Mouse (Mus musculus) erythroblast, adult 5-6 weeks (primary cell): ENCODE results near the gene Slc16a11. TPM values are rescaled to one million over a fixed set of nuclear protein-coding genes. Genes with fewer than 3 reads are reported as not detected.
A peak's percentile ranks its signal among the peaks of the same experiment; 100 is the strongest.

Source experiments
- ATAC-seq: replicated peaks from 2 replicates; pipeline ENCODE4 v1.8.0; 2016; ENCODE audit warnings: moderate number of reproducible peaks, mild to moderate bottlenecking, moderate TSS enrichment, inconsistent platforms; ENCODE audit not compliant: poor library complexity, low FRiP score, severe bottlenecking
- total RNA-seq, 2 experiments: library from RNA; stranded (forward) in 1 of 2; stranded (reverse) in 1 of 2; fragments of 150-400 nt in 1 of 2; fragments of 200-764, 138-1000 nt in 1 of 2; gene quantifications; 2 replicates each; pipeline versions ENCODE4 v1.2.3 to v1.2.4; 2015 to 2017; ENCODE audit warnings: low replicate concordance in 2 of 2

The Slc16a11 gene
- total RNA-seq, 2 experiments from 2014 or later: not detected

DNA sequence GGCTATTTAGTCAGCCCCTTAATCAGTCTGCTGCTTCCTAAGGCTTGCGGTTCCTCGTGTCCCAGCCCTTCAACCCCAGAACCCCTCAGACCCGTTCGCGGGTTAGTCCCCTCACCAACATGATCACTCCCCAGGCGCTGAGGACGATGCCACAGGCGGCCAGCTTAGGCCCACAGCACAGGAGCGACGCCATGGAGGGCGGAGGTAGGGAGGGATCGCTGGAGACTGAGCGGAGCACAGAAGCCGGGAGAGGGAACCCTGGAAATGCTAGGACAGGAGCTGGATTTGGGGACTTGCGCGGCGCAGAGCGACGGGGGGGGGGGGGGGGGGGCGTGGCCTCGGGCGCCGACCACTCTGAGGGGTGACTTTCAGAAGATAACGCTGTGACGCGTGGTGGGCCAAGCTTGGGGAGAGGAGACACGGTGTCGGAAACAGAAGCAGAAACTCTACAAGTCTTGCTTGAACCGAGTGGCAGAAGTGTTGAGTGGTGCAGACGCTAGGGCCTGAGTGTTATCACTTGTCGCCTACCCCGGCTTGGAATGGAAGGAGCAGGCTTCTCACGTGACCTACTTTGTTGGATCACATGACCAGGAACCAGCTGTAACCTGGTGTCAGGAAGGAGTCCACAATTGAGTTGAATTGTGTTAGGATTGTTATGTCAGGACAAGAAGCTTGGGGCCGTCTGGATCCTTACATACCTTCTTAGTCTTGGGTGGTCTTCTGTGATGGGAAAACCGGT, 27.2 kb downstream of the Slc16a11 start, which contains the start of the genes Gm21988 and Rnasek:
Gm21988 (minus strand) TSS at position 290 of the 739 bp plus-strand sequence.
Rnasek (minus strand) TSS at position 302 of the 739 bp plus-strand sequence.
- peak; percentile 71 for ATAC-seq

DNA sequence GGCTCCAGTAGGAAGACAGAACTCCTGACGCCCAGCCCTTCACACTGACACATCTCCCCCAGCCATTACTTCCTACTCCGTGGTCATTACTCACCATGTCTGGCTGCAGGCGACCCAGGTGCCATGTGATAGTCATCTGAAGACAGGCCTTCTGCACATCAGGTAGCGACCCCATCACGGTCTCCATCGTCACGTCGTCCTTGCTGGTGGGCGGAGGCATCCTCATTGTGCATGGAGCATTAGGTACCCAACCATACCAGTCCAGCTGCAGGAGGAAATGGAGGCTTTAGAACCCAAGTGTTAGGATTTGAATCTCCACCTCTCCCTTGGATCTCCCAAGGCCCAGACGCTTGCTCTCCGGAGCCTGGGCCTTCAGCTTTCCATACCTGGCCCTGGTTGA, 30.0 kb downstream of the Slc16a11 start:
- no peak for ATAC-seq

DNA sequence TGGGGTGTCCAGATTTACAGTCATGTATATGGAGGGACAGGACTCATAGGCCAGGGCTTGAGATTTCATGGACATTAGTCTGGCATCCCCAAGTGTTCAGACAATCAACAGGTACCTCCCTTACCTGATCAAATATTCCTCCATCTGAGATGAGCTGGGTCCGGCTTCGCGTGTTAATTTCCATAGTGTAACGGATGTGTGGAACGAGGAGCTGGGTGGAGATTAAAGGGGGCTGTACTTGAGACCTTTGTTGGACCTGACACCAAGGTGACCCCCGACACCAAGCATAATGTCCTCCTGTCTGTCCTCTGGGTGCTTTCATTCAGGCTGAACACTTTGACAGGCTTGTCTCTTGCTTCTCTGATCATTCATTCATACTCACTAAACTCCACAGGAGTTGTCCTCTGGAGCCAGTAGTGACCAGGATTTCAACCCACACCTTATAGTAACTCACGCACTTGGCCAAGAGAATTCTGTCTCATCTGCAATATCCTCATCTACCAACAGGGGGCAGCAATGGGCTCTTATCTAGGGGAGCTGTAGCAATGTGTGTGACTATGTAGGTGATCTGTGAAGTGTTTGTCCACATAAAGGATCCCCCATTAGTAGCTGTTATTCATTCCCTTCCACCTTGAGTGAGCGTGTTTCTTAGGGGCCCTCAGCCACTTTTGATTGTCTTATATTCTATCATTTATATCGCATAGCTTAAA, 34.7 kb downstream of the Slc16a11 start:
- ATAC-seq: peak; percentile 69; the same call in 1 of the 2 replicates

DNA sequence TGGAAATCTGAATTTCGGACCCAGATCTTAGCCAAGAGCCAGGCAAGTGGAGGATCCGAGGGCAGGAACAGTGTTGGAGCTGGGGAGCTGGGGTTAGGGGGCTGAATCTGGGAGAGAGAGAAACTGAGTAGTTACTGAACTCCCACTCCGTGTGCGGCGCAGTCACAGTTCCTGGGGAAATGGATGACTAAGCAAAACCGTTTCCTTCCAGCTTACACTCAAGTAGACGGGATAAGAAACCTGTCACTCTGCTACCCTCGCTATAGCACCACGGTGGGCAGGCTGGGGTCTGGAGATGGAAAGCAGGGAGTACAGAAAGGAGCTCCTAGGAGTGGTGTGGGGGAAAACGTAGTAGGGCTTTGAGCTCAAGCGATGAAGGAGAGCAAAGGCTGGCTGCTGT, 37.6 kb downstream of the Slc16a11 start:
- ATAC-seq: no peak

DNA sequence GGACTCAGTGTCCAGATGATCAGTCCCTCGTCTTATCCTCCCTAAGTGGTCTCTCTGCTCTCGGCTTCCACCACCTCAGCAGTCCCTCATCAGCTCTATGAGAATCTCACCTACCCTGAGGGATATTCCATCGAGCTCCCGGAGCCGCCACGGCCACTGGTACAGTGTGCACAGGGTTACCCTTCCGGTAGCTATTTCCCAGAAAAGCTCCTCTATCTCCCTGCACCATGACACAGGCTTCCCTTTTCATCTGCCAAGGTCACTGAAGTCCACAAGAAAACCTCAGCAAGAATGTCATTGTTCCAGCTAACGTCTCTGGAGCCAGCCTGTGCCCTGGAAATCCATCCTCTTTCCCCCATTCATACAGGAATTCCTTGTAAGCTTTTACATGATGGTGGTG, 39.3 kb downstream of the Slc16a11 start:
- no peak for ATAC-seq

DNA sequence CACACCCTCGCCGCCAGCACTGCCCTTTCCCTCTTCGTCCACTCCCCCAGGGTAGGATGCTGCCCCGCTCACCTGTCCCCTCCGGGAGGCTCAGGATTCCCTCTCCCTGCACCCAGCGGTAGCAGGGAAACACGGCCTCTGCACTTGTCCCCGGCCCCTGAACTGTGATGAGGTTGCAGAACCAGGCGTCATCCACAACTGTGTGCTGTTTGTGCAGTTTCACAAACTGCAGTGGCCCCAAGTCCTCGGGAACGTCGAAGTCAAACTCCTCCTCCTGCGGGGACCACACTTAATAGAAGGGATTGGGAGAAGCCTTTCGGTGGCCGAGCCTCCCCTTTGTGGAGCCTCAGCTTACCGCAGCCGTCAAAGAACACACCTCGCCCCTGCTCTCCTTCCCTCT, 41.8 kb downstream of the Slc16a11 start:
- no peak for ATAC-seq

DNA sequence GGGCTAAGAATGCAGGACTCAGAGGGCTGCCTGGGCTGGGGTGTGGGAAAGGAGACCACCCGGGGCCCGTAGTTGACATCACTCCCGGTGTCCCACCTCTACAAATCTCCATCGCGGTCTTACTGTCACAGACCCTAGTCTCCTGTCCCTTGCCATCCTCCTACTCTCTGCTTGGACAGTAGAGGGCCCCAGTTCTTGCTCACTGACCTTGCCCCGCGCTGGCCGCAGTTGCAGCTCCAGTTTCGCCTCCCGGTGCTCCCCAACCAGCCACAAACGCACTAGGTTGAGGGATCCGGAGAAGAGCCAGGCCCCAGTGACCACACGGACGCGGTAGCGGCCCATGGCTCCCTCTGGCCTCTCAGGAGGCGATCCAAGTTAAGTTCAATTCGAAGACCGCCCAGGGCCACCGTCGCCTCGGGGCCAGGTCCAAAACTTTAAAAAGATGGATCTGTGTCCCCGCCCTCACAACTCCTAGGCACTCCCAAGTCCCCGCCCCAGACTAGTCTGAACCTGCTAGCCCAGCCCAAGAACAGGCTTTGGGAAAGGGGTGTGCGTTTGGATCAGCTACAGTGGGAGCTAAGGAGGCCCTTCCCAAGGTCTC, 42.5 kb downstream of the Slc16a11 start, which contains the start of gene Alox12:
Alox12 (minus strand) TSS at position 423 of the 601 bp plus-strand sequence.
- ATAC-seq: no peak

DNA sequence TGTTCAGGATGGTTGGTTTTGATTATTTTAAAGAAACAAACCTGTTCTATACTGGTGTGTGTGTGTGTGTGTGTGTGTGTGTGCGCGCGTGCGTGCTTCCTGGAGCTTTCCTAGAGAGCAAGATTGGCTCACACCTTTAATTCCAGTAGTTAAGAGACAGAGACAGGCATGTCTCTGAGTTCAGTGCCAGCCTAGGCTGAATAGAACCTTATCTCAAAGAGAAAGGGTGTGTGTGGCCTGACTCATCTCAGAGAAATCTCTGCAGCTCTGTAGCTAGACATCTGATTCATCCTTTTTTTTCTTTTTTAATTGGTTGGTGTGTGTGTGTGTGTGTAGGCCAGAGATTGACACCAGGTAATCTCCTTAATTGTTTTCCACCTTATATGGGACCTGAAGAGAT, 46.5 kb downstream of the Slc16a11 start:
- ATAC-seq: no peak

DNA sequence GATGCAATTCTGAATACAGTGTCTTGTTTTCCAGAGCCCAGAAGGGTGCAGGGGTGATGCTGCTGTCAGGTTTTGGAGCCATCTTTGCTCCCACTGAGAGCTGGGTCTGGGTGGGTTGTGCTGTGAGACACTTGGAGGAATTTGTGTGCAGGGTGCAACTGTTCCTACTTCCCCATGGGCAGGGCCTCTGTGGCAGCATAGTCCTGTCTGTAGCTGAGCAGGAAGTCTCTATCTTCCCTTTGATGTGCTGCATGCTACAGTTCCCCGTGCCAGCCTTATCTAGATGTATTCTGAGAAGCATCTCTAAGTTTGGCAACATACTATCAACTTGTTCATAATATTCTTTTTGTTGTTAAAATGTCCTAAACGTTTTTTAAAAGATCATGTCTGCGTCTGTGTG, 52.7 kb downstream of the Slc16a11 start:
- ATAC-seq: no peak

DNA sequence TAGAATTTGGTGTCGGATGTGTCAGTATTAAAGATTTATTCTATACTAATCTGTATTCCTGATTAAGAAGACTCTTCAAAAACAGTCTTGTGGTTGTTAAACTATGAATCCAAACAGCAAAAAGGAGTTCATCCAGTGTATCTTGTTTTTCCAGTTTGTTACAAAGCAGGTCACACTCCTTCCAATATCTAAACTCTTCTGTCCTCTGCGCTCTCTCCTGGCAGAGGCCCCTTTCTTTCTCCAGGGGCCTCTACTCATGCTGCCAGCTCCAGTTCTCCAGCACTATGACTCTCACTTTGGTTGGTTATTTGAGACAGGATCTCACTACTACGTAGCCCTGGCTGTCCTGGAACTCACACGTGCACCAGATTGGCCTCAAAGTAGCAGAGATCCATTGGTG, 53.3 kb downstream of the Slc16a11 start:
- ATAC-seq: no peak

Other genes starting within 250 kb of the Slc16a11 start
- gene Cldn7, start 248.0 kb upstream of the Slc16a11 start, total RNA-seq (2015; ENCODE audit: low replicate concordance): not detected in 2 replicates
- gene Cldn7, start 248.0 kb upstream of the Slc16a11 start, total RNA-seq (2017; ENCODE audit: low replicate concordance): not detected in 2 replicates
- 48.1 and 52.3 TPM in 2 replicates for gene Ctdnep1, start 231.6 kb upstream of the Slc16a11 start, total RNA-seq (2015; ENCODE audit: low replicate concordance)
- gene Ctdnep1, start 231.6 kb upstream of the Slc16a11 start, total RNA-seq (2017; ENCODE audit: low replicate concordance): 10.8 and 12.5 TPM in 2 replicates
- gene Elp5, start 230.2 kb upstream of the Slc16a11 start, total RNA-seq (2015; ENCODE audit: low replicate concordance): 24.9 and 35.5 TPM in 2 replicates
- 14.5 and 18.7 TPM in 2 replicates for gene Elp5, start 230.2 kb upstream of the Slc16a11 start, total RNA-seq (2017; ENCODE audit: low replicate concordance)
- gene Gabarap, start 221.6 kb upstream of the Slc16a11 start, total RNA-seq (2015; ENCODE audit: low replicate concordance): 328 and 394 TPM in 2 replicates
- gene Gabarap, start 221.6 kb upstream of the Slc16a11 start, total RNA-seq (2017; ENCODE audit: low replicate concordance): 127 and 214 TPM in 2 replicates
- gene Phf23, start 217.0 kb upstream of the Slc16a11 start, total RNA-seq (2015; ENCODE audit: low replicate concordance): 8.5 and 11.3 TPM in 2 replicates
- gene Phf23, start 217.0 kb upstream of the Slc16a11 start, total RNA-seq (2017; ENCODE audit: low replicate concordance): 7.4 and 11.0 TPM in 2 replicates
- gene Dvl2, start 212.2 kb upstream of the Slc16a11 start, total RNA-seq (2015; ENCODE audit: low replicate concordance): 1.3 and 4.2 TPM in 2 replicates
- gene Dvl2, start 212.2 kb upstream of the Slc16a11 start, total RNA-seq (2017; ENCODE audit: low replicate concordance): 2.1 and 7.4 TPM in 2 replicates
- 23.6 and 48.4 TPM in 2 replicates for gene Acadvl, start 197.3 kb upstream of the Slc16a11 start, total RNA-seq (2015; ENCODE audit: low replicate concordance)
- 18.6 and 20.4 TPM in 2 replicates for gene Acadvl, start 197.3 kb upstream of the Slc16a11 start, total RNA-seq (2017; ENCODE audit: low replicate concordance)
- 7.7 TPM in 1 of 2 replicates, not detected in the other for gene Dlg4, start 195.8 kb upstream of the Slc16a11 start, total RNA-seq (2015; ENCODE audit: low replicate concordance)
- 0.17 and 0.84 TPM in 2 replicates for gene Dlg4, start 195.8 kb upstream of the Slc16a11 start, total RNA-seq (2017; ENCODE audit: low replicate concordance)
- gene Asgr1, start 158.7 kb upstream of the Slc16a11 start, total RNA-seq (2015; ENCODE audit: low replicate concordance): not detected in 2 replicates
- gene Asgr1, start 158.7 kb upstream of the Slc16a11 start, total RNA-seq (2017; ENCODE audit: low replicate concordance): not detected in 2 replicates
- gene Asgr2, start 120.1 kb upstream of the Slc16a11 start, total RNA-seq (2015; ENCODE audit: low replicate concordance): 3.3 TPM in 1 of 2 replicates, not detected in the other
- gene Asgr2, start 120.1 kb upstream of the Slc16a11 start, total RNA-seq (2017; ENCODE audit: low replicate concordance): not detected in 2 replicates
- gene Mgl2, start 82.4 kb upstream of the Slc16a11 start, total RNA-seq (2015; ENCODE audit: low replicate concordance): 8.5 and 15.7 TPM in 2 replicates
- gene Mgl2, start 82.4 kb upstream of the Slc16a11 start, total RNA-seq (2017; ENCODE audit: low replicate concordance): 12.4 and 18.7 TPM in 2 replicates
- gene Clec10a, start 56.6 kb upstream of the Slc16a11 start, total RNA-seq (2015; ENCODE audit: low replicate concordance): 6.7 and 13.2 TPM in 2 replicates
- gene Clec10a, start 56.6 kb upstream of the Slc16a11 start, total RNA-seq (2017; ENCODE audit: low replicate concordance): 2.3 and 2.4 TPM in 2 replicates
- gene Slc16a13, start 8.3 kb downstream of the Slc16a11 start, total RNA-seq (2015; ENCODE audit: low replicate concordance): 2.5 and 8.1 TPM in 2 replicates
- 5.1 and 8.2 TPM in 2 replicates for gene Slc16a13, start 8.3 kb downstream of the Slc16a11 start, total RNA-seq (2017; ENCODE audit: low replicate concordance)
- gene Bcl6b, start 17.0 kb downstream of the Slc16a11 start, total RNA-seq (2015; ENCODE audit: low replicate concordance): not detected in 2 replicates
- gene Bcl6b, start 17.0 kb downstream of the Slc16a11 start, total RNA-seq (2017; ENCODE audit: low replicate concordance): 0.56 and 0.68 TPM in 2 replicates
- 16.5 and 20.3 TPM in 2 replicates for gene 0610010K14Rik, start 25.2 kb downstream of the Slc16a11 start, total RNA-seq (2015; ENCODE audit: low replicate concordance)
- gene 0610010K14Rik, start 25.2 kb downstream of the Slc16a11 start, total RNA-seq (2017; ENCODE audit: low replicate concordance): 3.8 and 7.8 TPM in 2 replicates
- gene Gm21988, start 27.1 kb downstream of the Slc16a11 start, total RNA-seq (2015; ENCODE audit: low replicate concordance): 2.3 TPM in 1 of 2 replicates, not detected in the other
- gene Gm21988, start 27.1 kb downstream of the Slc16a11 start, total RNA-seq (2017; ENCODE audit: low replicate concordance): not detected in 2 replicates
- gene Rnasek, start 27.1 kb downstream of the Slc16a11 start, total RNA-seq (2015; ENCODE audit: low replicate concordance): 76.9 and 79.4 TPM in 2 replicates
- 16.2 and 19.5 TPM in 2 replicates for gene Rnasek, start 27.1 kb downstream of the Slc16a11 start, total RNA-seq (2017; ENCODE audit: low replicate concordance)
- 2.3 TPM in 1 of 2 replicates, not detected in the other for gene Alox12, start 42.6 kb downstream of the Slc16a11 start, total RNA-seq (2015; ENCODE audit: low replicate concordance)
- gene Alox12, start 42.6 kb downstream of the Slc16a11 start, total RNA-seq (2017; ENCODE audit: low replicate concordance): 0.28 TPM in 1 of 2 replicates, not detected in the other
- 0.96 and 2.5 TPM in 2 replicates for gene Alox12e, start 109.9 kb downstream of the Slc16a11 start, total RNA-seq (2015; ENCODE audit: low replicate concordance)
- 0.42 TPM in 1 of 2 replicates, not detected in the other for gene Alox12e, start 109.9 kb downstream of the Slc16a11 start, total RNA-seq (2017; ENCODE audit: low replicate concordance)
- 14.4 and 37.1 TPM in 2 replicates for gene Alox15, start 139.3 kb downstream of the Slc16a11 start, total RNA-seq (2015; ENCODE audit: low replicate concordance)
- 5.7 and 26.6 TPM in 2 replicates for gene Alox15, start 139.3 kb downstream of the Slc16a11 start, total RNA-seq (2017; ENCODE audit: low replicate concordance)
- gene Pelp1, start 197.3 kb downstream of the Slc16a11 start, total RNA-seq (2015; ENCODE audit: low replicate concordance): 1.7 and 9.4 TPM in 2 replicates
- 1.1 and 3.6 TPM in 2 replicates for gene Pelp1, start 197.3 kb downstream of the Slc16a11 start, total RNA-seq (2017; ENCODE audit: low replicate concordance)
- 37.4 and 64.9 TPM in 2 replicates for gene Arrb2, start 219.9 kb downstream of the Slc16a11 start, total RNA-seq (2015; ENCODE audit: low replicate concordance)
- gene Arrb2, start 219.9 kb downstream of the Slc16a11 start, total RNA-seq (2017; ENCODE audit: low replicate concordance): 37.1 and 38.1 TPM in 2 replicates
- 11.5 and 20.5 TPM in 2 replicates for gene Med11, start 239.2 kb downstream of the Slc16a11 start, total RNA-seq (2015; ENCODE audit: low replicate concordance)
- 5.4 and 6.2 TPM in 2 replicates for gene Med11, start 239.2 kb downstream of the Slc16a11 start, total RNA-seq (2017; ENCODE audit: low replicate concordance)
- not detected in 2 replicates for gene Zmynd15, start 246.7 kb downstream of the Slc16a11 start, total RNA-seq (2015; ENCODE audit: low replicate concordance)
- gene Zmynd15, start 246.7 kb downstream of the Slc16a11 start, total RNA-seq (2017; ENCODE audit: low replicate concordance): not detected in 2 replicates
- not detected in 2 replicates for gene Cxcl16, start 247.2 kb downstream of the Slc16a11 start, total RNA-seq (2015; ENCODE audit: low replicate concordance)
- gene Cxcl16, start 247.2 kb downstream of the Slc16a11 start, total RNA-seq (2017; ENCODE audit: low replicate concordance): not detected in 2 replicates